Mouse (Mus musculus): ENCODE data around the gene Col4a4.

- TF ChIP-seq CTCF (IDR thresholded peaks at IDR 0.05; ENCODE audit: insufficient read depth, low read length) (no peak), POLR2A (IDR thresholded peaks at IDR 0.05; ENCODE audit: borderline replicate concordance, extremely low read depth, low read depth, low read length) (no peak)
Measured at GRCm38 (mm10) chr1:82459350-82459749, 127.3 kb downstream of the Col4a4 start.
